In the genomic region with DNA sequence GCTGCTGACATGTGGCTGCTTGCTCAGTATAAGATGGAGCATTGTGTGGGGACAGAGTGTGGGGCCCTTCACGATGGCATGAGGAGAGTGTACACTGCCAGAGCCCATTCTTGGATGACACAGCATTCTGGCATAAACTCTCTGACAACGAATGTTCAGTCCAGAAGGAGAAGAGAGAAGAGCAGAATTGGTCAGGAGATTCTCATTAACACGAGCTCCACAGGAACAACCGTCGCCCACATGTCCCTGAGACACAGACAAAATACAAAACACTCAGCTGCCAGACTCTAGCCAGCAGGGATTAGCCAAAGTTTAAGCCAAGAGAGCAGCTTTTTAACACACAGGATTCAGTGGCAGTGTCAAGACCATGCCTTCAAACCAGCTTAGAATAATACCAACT, we compare ENCODE assay signal across 28 mouse cellular contexts. TPM values are rescaled to one million over a fixed set of nuclear protein-coding genes. Genes with fewer than 3 reads are reported as not detected.
"Had no signal": no experiment of that assay in that cellular context is flagged by ENCODE, and none has a peak within 500 bp of the region (broad histone marks: within the 10 kb centered on the region; RNA-seq: fewer than 3 reads in every experiment).

No protein-coding gene starts in this region.

- ATAC-seq: liver, embryonic 12.5 days; midbrain, embryonic 13.5 days; midbrain, embryonic 16.5 days had no signal

- H3K36me3 ChIP-seq: limb, embryonic 10.5 days; limb, embryonic 13.5 days; liver, embryonic 12.5 days; liver, embryonic 15.5 days; lung, embryonic 15.5 days; midbrain, embryonic 10.5 days; midbrain, embryonic 13.5 days; neural tube, embryonic 13.5 days had no signal

- H3K4me1 ChIP-seq: lung, embryonic 15.5 days had no signal

- DNase-seq: kidney, postnatal 25 days; layer of hippocampus, adult 9-11 months; layer of hippocampus, postnatal 36 days; liver; lung, adult 18-20 months; lung, postnatal 10 days; lung, postnatal 36 days; retina, postnatal 1 day; thymus, adult 18-20 months; thymus, postnatal 36 days had no signal

- H3K9me3 ChIP-seq: limb, embryonic 10.5 days; limb, embryonic 13.5 days; liver, embryonic 12.5 days; liver, embryonic 15.5 days; lung, embryonic 15.5 days; midbrain, embryonic 10.5 days; midbrain, embryonic 13.5 days; neural tube, embryonic 13.5 days had no signal

- H3K4me3 ChIP-seq: layer of hippocampus, adult 2 months; limb, embryonic 10.5 days; limb, embryonic 13.5 days; liver, embryonic 12.5 days; liver, embryonic 15.5 days; lung, embryonic 15.5 days; megakaryocyte, embryonic 14.5 days; midbrain, embryonic 10.5 days; midbrain, embryonic 13.5 days; myocyte; neural tube, embryonic 13.5 days had no signal

- H3K4me2 ChIP-seq: limb, embryonic 13.5 days; liver, embryonic 12.5 days; liver, embryonic 15.5 days; lung, embryonic 15.5 days; midbrain, embryonic 13.5 days; neural tube, embryonic 13.5 days had no signal

- H3K9ac ChIP-seq: limb, embryonic 13.5 days; liver, embryonic 12.5 days; liver, embryonic 15.5 days; lung, embryonic 15.5 days; midbrain, embryonic 13.5 days; neural tube, embryonic 13.5 days had no signal

- H3K27ac ChIP-seq: kidney, postnatal 0 days; layer of hippocampus, adult 2 months; limb, embryonic 10.5 days; limb, embryonic 13.5 days; liver, embryonic 12.5 days; liver, embryonic 15.5 days; lung, embryonic 15.5 days; midbrain, embryonic 10.5 days; midbrain, embryonic 13.5 days; neural tube, embryonic 13.5 days had no signal

RNA-seq across cellular contexts. Expression of a gene that starts 3.0 kb away (rescaled TPM):
- total RNA-seq: monocyte, adult 5-6 weeks; neutrophil, adult 5-6 weeks had no signal
- polyA plus RNA-seq: liver, embryonic 12.5 days; liver, embryonic 15.5 days; myocyte; spleen, adult 2 months; testis, adult 2 months; urinary bladder, adult 2 months had no signal
